Comparison of ENCODE assay signal across 8 mouse cellular contexts in the genomic region with DNA sequence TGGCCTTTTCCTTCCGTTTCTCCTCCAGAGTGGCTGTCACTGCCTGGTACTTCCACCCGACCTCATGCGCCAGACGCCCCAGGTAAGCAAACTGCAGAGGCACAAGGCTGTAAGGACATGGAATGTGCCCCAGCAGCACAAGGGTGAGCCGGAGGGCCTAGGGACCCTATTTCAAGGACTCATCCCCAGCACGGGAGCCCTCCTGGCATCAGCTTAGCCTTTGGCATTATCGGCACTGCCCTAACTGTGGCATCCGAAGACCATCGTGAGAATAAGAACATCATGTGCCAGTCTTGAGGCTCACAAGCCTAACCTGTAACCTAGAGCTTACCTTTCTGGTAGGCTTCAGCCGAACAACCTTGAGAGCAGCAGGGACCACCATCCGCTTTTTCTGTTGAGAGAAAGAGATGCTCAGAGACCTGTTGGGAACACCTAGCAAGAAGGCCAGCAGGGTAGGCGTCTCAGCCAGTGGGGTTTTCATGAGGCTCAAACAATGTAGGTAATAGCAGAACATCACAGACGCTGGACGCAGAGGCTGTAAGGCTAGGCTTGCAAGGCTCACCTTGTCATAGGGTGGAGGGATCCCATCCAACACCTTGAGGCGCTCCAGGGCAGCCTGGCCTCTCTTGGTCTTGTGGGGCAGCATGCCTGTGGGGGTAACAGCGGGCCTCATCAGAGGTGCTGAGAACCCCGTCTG. TPM values are rescaled to one million over a fixed set of nuclear protein-coding genes. Genes with fewer than 3 reads are reported as not detected.
DNase-seq lines count a peak whose midpoint lies in the region; ATAC-seq and TF ChIP-seq lines count a peak whose summit lies in the region.

No protein-coding gene starts in this region.

- no peak for ATAC-seq in forebrain, postnatal 0 days
- no peak for ATAC-seq in forebrain, embryonic 16.5 days
- ATAC-seq in liver, postnatal 0 days = no peak
- ATAC-seq in megakaryocyte progenitor cell, adult 5-6 weeks (replicated peaks; ENCODE audit: poor library complexity) = no peak

- no peak for DNase-seq in forebrain, embryonic 10.5 days (ENCODE audit: extremely low spot score, low spot score)
- no peak for DNase-seq in forebrain, postnatal 0 days
- no peak for DNase-seq in CH12.LX (ENCODE audit: extremely low read depth)
- no peak for DNase-seq in liver, postnatal 0 days
- no peak for DNase-seq in thymus, postnatal 10 days (ENCODE audit: low spot score in 2 of 2)
- no peak for DNase-seq in right cerebral cortex, postnatal 36 days (ENCODE audit: low spot score in 2 of 2)

- in situ Hi-C loops in CH12.LX (cut with MboI; ENCODE audit: low pct_ligation_motif_present, low pct_unique_long_range_greater_than_20kb, low sequenced_read_pairs) = loop anchor here (5.0 kb wide), 1 partner anchor 44 kb away; no protein-coding TSS in a partner anchor

- TF ChIP-seq EP300 in CH12.LX (IDR thresholded peaks at IDR 0.05; ENCODE audit: low read length) = no peak
- no peak for TF ChIP-seq EP300 in liver, postnatal 0 days (IDR thresholded peaks at IDR 0.05; ENCODE audit: low read depth)

- peak overlapping the region; percentile 98 for H3K4me3 ChIP-seq in forebrain, embryonic 10.5 days
- no peak overlapping the region for H3K4me3 ChIP-seq in forebrain, postnatal 0 days (ENCODE audit: low read depth, low read length)
- H3K4me3 ChIP-seq in CH12.LX (replicated peaks in 1 of 3; ENCODE audit: low read depth in 2 of 3, low read length in 2 of 3, poor library complexity in 1 of 3) = peak overlapping the region; percentile 93 to 100 (median 94)
- peak overlapping the region; percentile 87; the same call in 1 of the 2 replicates for H3K4me3 ChIP-seq in forebrain, embryonic 16.5 days (replicated peaks; ENCODE audit: low read length)
- H3K4me3 ChIP-seq in liver, postnatal 0 days (ENCODE audit: low read depth, low read length) = peak overlapping the region; percentile 98

- H3K9me3 ChIP-seq in forebrain, embryonic 10.5 days = no peaks in the 10 kb centered on the region
- no peaks in the 10 kb centered on the region for H3K9me3 ChIP-seq in forebrain, postnatal 0 days (ENCODE audit: low read length)
- no peaks in the 10 kb centered on the region for H3K9me3 ChIP-seq in CH12.LX (replicated peaks; ENCODE audit: low read length)
- H3K9me3 ChIP-seq in forebrain, embryonic 16.5 days (ENCODE audit: control insufficient read depth, low read length) = no peaks in the 10 kb centered on the region
- H3K9me3 ChIP-seq in liver, postnatal 0 days (ENCODE audit: low read length) = no peaks in the 10 kb centered on the region

- no peak; the same call in 1 of the 2 replicates for TF ChIP-seq POLR2A in CH12.LX (IDR thresholded peaks at IDR 0.05; ENCODE audit: low read depth, low read length)

- H3K4me2 ChIP-seq in forebrain, postnatal 0 days (ENCODE audit: low read depth) = no peak overlapping the region
- H3K4me2 ChIP-seq in CH12.LX (ENCODE audit: insufficient read depth, low read depth, poor library complexity, severe bottlenecking) = peak overlapping the region; percentile 68
- H3K4me2 ChIP-seq in forebrain, embryonic 16.5 days (ENCODE audit: low read length) = peak overlapping the region; percentile 83; the same call in 1 of the 2 replicates
- H3K4me2 ChIP-seq in liver, postnatal 0 days (ENCODE audit: low read depth, low read length) = peak overlapping the region; percentile 93

- H3K79me2 ChIP-seq in CH12.LX (replicated peaks; ENCODE audit: control insufficient read depth, extremely low read depth, insufficient read depth, poor library complexity, severe bottlenecking) = peaks cover 44% of the 10 kb centered on the region

- H3K27me3 ChIP-seq in forebrain, embryonic 10.5 days (ENCODE audit: poor library complexity, severe bottlenecking) = no peaks in the 10 kb centered on the region
- H3K27me3 ChIP-seq in forebrain, postnatal 0 days (ENCODE audit: insufficient read depth, low read length) = no peaks in the 10 kb centered on the region
- no peaks in the 10 kb centered on the region for H3K27me3 ChIP-seq in CH12.LX (replicated peaks)
- no peaks in the 10 kb centered on the region for H3K27me3 ChIP-seq in forebrain, embryonic 16.5 days (replicated peaks; ENCODE audit: control insufficient read depth, insufficient read depth, low read length)
- no peaks in the 10 kb centered on the region for H3K27me3 ChIP-seq in liver, postnatal 0 days (ENCODE audit: insufficient read depth, low read length)

- no peak overlapping the region for H3K9ac ChIP-seq in forebrain, postnatal 0 days
- peak overlapping the region; percentile 100 for H3K9ac ChIP-seq in CH12.LX (ENCODE audit: insufficient read depth, low read depth)
- H3K9ac ChIP-seq in forebrain, embryonic 16.5 days (replicated peaks; ENCODE audit: low read depth, low read length) = peak overlapping the region; percentile 100
- H3K9ac ChIP-seq in liver, postnatal 0 days (replicated peaks) = peak overlapping the region; percentile 99

- H3K36me3 ChIP-seq in forebrain, embryonic 10.5 days (replicated peaks) = peaks cover 53% of the 10 kb centered on the region
- H3K36me3 ChIP-seq in forebrain, postnatal 0 days (ENCODE audit: insufficient read depth) = peaks cover 42% of the 10 kb centered on the region
- peaks cover 40 to 56% of the 10 kb centered on the region in 2 experiments for H3K36me3 ChIP-seq in CH12.LX (replicated peaks in 1 of 2; ENCODE audit: control insufficient read depth in 1 of 2, insufficient read depth in 1 of 2, low read length in 1 of 2)
- H3K36me3 ChIP-seq in forebrain, embryonic 16.5 days (ENCODE audit: control insufficient read depth, insufficient read depth) = peaks cover 24% of the 10 kb centered on the region
- peaks cover 39% of the 10 kb centered on the region for H3K36me3 ChIP-seq in liver, postnatal 0 days (replicated peaks; ENCODE audit: insufficient read depth, low read length)

- peaks cover 67% of the 10 kb centered on the region for H3K4me1 ChIP-seq in forebrain, embryonic 10.5 days
- peaks cover 14% of the 10 kb centered on the region for H3K4me1 ChIP-seq in forebrain, postnatal 0 days (ENCODE audit: insufficient read depth)
- peaks cover 12 to 37% of the 10 kb centered on the region in 2 experiments for H3K4me1 ChIP-seq in CH12.LX (ENCODE audit: control insufficient read depth in 1 of 2, insufficient read depth in 2 of 2)
- H3K4me1 ChIP-seq in forebrain, embryonic 16.5 days (replicated peaks; ENCODE audit: control insufficient read depth, insufficient read depth, low read length) = peaks cover 48% of the 10 kb centered on the region
- H3K4me1 ChIP-seq in liver, postnatal 0 days (ENCODE audit: insufficient read depth) = peaks cover 59% of the 10 kb centered on the region

- TF ChIP-seq RAD21 in CH12.LX (IDR thresholded peaks at IDR 0.05; ENCODE audit: low read depth, low read length) = no peak

- dilution Hi-C loops in CH12.LX (cut with MboI; ENCODE audit: extremely low pct_ligation_motif_present, extremely low pct_unique_long_range_greater_than_20kb, low sequenced_read_pairs) = no loop called here

- peak overlapping the region; percentile 100 for H3K27ac ChIP-seq in forebrain, embryonic 10.5 days
- H3K27ac ChIP-seq in forebrain, postnatal 0 days (ENCODE audit: low read depth, low read length) = no peak overlapping the region
- peak overlapping the region; percentile 93 for H3K27ac ChIP-seq in CH12.LX (ENCODE audit: insufficient read depth, low read depth)
- H3K27ac ChIP-seq in forebrain, embryonic 16.5 days (ENCODE audit: low read length) = 0 out of 2 replicates have a peak overlapping the region, but pooled peaks have one; percentile 1
- H3K27ac ChIP-seq in liver, postnatal 0 days (ENCODE audit: low read depth) = peak overlapping the region; percentile 92

- TF ChIP-seq CTCF in forebrain, postnatal 0 days (IDR thresholded peaks at IDR 0.05; ENCODE audit: low read depth) = no peak
- no peak for TF ChIP-seq CTCF in CH12.LX (conservative IDR thresholded peaks at IDR 0.05 in 1 of 2, IDR thresholded peaks at IDR 0.05 in 1 of 2; ENCODE audit: low read depth in 2 of 2, low read length in 2 of 2)
- no peak for TF ChIP-seq CTCF in liver, postnatal 0 days (IDR thresholded peaks at IDR 0.05; ENCODE audit: low read depth)

- 81% methylated on average over 17 of the region's 17 CpGs for WGBS in forebrain, embryonic 10.5 days
- 75% methylated on average over 17 of the region's 17 CpGs for WGBS in forebrain, postnatal 0 days
- 76% methylated on average over 17 of the region's 17 CpGs for WGBS in forebrain, embryonic 16.5 days
- 61% methylated on average over 17 of the region's 17 CpGs for WGBS in liver, postnatal 0 days (ENCODE audit: insufficient replicate concordance)

RNA-seq across cellular contexts. Expression of gene Rps11, which starts 2.1 kb away (rescaled TPM):
- polyA plus RNA-seq in forebrain, embryonic 10.5 days (2016; fragmentation: Nextera tagmentation; extraction: Ambion mirVana) = 1,843 and 1,853 TPM in 2 replicates
- total RNA-seq in forebrain, postnatal 0 days (2014; rRNA removed) = 974 and 1,229 TPM in 2 replicates
- 814 and 982 TPM in 2 replicates for polyA plus RNA-seq in forebrain, postnatal 0 days (2015; fragmentation: Nextera tagmentation; extraction: Ambion mirVana)
- total RNA-seq in CH12.LX (2012; rRNA removed) (1,839 and 2,104 TPM in 2 replicates), CH12.LX (2014; rRNA removed) (898 and 923 TPM in 2 replicates)
- 1,465 and 1,699 TPM in 2 replicates for polyA plus RNA-seq in CH12.LX (2012; ENCODE audit: insufficient read length, low read depth)
- 860 and 958 TPM in 2 replicates for polyA plus RNA-seq in forebrain, embryonic 16.5 days (2015; fragmentation: Nextera tagmentation; extraction: Ambion mirVana)
- 681 and 696 TPM in 2 replicates for polyA plus RNA-seq in liver, postnatal 0 days (2015; fragmentation: Nextera tagmentation; extraction: Ambion mirVana)
- 3,046 and 3,197 TPM in 2 replicates for total RNA-seq in megakaryocyte progenitor cell, adult 5-6 weeks (2015)
- total RNA-seq in megakaryocyte progenitor cell, adult 5-6 weeks (2017) = 1,081 and 1,541 TPM in 2 replicates

RNA-seq across cellular contexts. Expression of gene Rpl13a, which starts 2.3 kb away (rescaled TPM):
- polyA plus RNA-seq in forebrain, embryonic 10.5 days (2016; fragmentation: Nextera tagmentation; extraction: Ambion mirVana) = 1,219 and 1,234 TPM in 2 replicates
- 2,018 and 2,903 TPM in 2 replicates for total RNA-seq in forebrain, postnatal 0 days (2014; rRNA removed)
- 852 and 1,121 TPM in 2 replicates for polyA plus RNA-seq in forebrain, postnatal 0 days (2015; fragmentation: Nextera tagmentation; extraction: Ambion mirVana)
- total RNA-seq in CH12.LX (2012; rRNA removed) (5,043 and 5,211 TPM in 2 replicates), CH12.LX (2014; rRNA removed) (2,822 and 2,851 TPM in 2 replicates)
- 4,154 and 5,174 TPM in 2 replicates for polyA plus RNA-seq in CH12.LX (2012; ENCODE audit: insufficient read length, low read depth)
- polyA plus RNA-seq in forebrain, embryonic 16.5 days (2015; fragmentation: Nextera tagmentation; extraction: Ambion mirVana) = 722 and 741 TPM in 2 replicates
- 938 and 993 TPM in 2 replicates for polyA plus RNA-seq in liver, postnatal 0 days (2015; fragmentation: Nextera tagmentation; extraction: Ambion mirVana)
- total RNA-seq in megakaryocyte progenitor cell, adult 5-6 weeks (2015) = 2,930 and 3,118 TPM in 2 replicates
- total RNA-seq in megakaryocyte progenitor cell, adult 5-6 weeks (2017) = 3,320 and 3,859 TPM in 2 replicates

RNA-seq across cellular contexts. Expression of gene Gm45713, which starts 9.7 kb away (rescaled TPM):
- polyA plus RNA-seq in forebrain, embryonic 10.5 days (2016; fragmentation: Nextera tagmentation; extraction: Ambion mirVana) = 0.11 and 0.27 TPM in 2 replicates
- not detected in 2 replicates for total RNA-seq in forebrain, postnatal 0 days (2014; rRNA removed)
- polyA plus RNA-seq in forebrain, postnatal 0 days (2015; fragmentation: Nextera tagmentation; extraction: Ambion mirVana) = 0.36 TPM in 1 of 2 replicates, not detected in the other
- total RNA-seq in CH12.LX (2012; rRNA removed) (1.3 and 2.2 TPM in 2 replicates), CH12.LX (2014; rRNA removed) (not detected in 2 replicates)
- polyA plus RNA-seq in CH12.LX (2012; ENCODE audit: insufficient read length, low read depth) = 1.4 TPM in 1 of 2 replicates, not detected in the other
- polyA plus RNA-seq in forebrain, embryonic 16.5 days (2015; fragmentation: Nextera tagmentation; extraction: Ambion mirVana) = not detected in 2 replicates
- 0.27 and 0.70 TPM in 2 replicates for polyA plus RNA-seq in liver, postnatal 0 days (2015; fragmentation: Nextera tagmentation; extraction: Ambion mirVana)
- not detected in 2 replicates for total RNA-seq in megakaryocyte progenitor cell, adult 5-6 weeks (2015)
- 1.4 TPM in 1 of 2 replicates, not detected in the other for total RNA-seq in megakaryocyte progenitor cell, adult 5-6 weeks (2017)

RNA-seq across cellular contexts. Expression of gene Flt3l, which starts 9.9 kb away (rescaled TPM):
- 1.1 and 1.4 TPM in 2 replicates for polyA plus RNA-seq in forebrain, embryonic 10.5 days (2016; fragmentation: Nextera tagmentation; extraction: Ambion mirVana)
- total RNA-seq in forebrain, postnatal 0 days (2014; rRNA removed) = 2.3 and 3.1 TPM in 2 replicates
- polyA plus RNA-seq in forebrain, postnatal 0 days (2015; fragmentation: Nextera tagmentation; extraction: Ambion mirVana) = 1.9 and 6.8 TPM in 2 replicates
- 4.0 and 4.9 TPM in 2 replicates for total RNA-seq in CH12.LX (2012; rRNA removed)
- 4.3 and 4.6 TPM in 2 replicates for total RNA-seq in CH12.LX (2014; rRNA removed)
- 11.4 and 14.9 TPM in 2 replicates for polyA plus RNA-seq in CH12.LX (2012; ENCODE audit: insufficient read length, low read depth)
- 1.1 and 1.4 TPM in 2 replicates for polyA plus RNA-seq in forebrain, embryonic 16.5 days (2015; fragmentation: Nextera tagmentation; extraction: Ambion mirVana)
- polyA plus RNA-seq in liver, postnatal 0 days (2015; fragmentation: Nextera tagmentation; extraction: Ambion mirVana) = 2.0 and 2.3 TPM in 2 replicates
- total RNA-seq in megakaryocyte progenitor cell, adult 5-6 weeks (2015) = 8.2 and 8.5 TPM in 2 replicates
- total RNA-seq in megakaryocyte progenitor cell, adult 5-6 weeks (2017) = 4.7 and 7.0 TPM in 2 replicates

RNA-seq across cellular contexts. Expression of gene Fcgrt, which starts 22.6 kb away (rescaled TPM):
- polyA plus RNA-seq in forebrain, embryonic 10.5 days (2016; fragmentation: Nextera tagmentation; extraction: Ambion mirVana) = 5.5 and 5.9 TPM in 2 replicates
- total RNA-seq in forebrain, postnatal 0 days (2014; rRNA removed) = 24.9 and 29.4 TPM in 2 replicates
- 35.1 and 44.7 TPM in 2 replicates for polyA plus RNA-seq in forebrain, postnatal 0 days (2015; fragmentation: Nextera tagmentation; extraction: Ambion mirVana)
- total RNA-seq in CH12.LX (2012; rRNA removed) (0.13 and 0.17 TPM in 2 replicates), CH12.LX (2014; rRNA removed) (not detected in 2 replicates)
- polyA plus RNA-seq in CH12.LX (2012; ENCODE audit: insufficient read length, low read depth) = 0.15 and 0.16 TPM in 2 replicates
- polyA plus RNA-seq in forebrain, embryonic 16.5 days (2015; fragmentation: Nextera tagmentation; extraction: Ambion mirVana) = 17.7 and 24.4 TPM in 2 replicates
- 150 and 154 TPM in 2 replicates for polyA plus RNA-seq in liver, postnatal 0 days (2015; fragmentation: Nextera tagmentation; extraction: Ambion mirVana)
- 0.54 and 0.62 TPM in 2 replicates for total RNA-seq in megakaryocyte progenitor cell, adult 5-6 weeks (2015)
- 3.9 TPM in 2 replicates for total RNA-seq in megakaryocyte progenitor cell, adult 5-6 weeks (2017)
